Mouse (Mus musculus) lung, postnatal 0 days (tissue): ENCODE measurements at regions not wholly inside any gene's neighbourhood (a gene's known extent, or its start where the extent isn't known, plus 50 kb on each side); places are given as distances from the start of the nearest gene placed in this dataset.
A peak's percentile ranks its signal among the peaks of the same experiment; 100 is the strongest.

Source experiments
- CTCF ChIP-seq: IDR thresholded peaks from 2 replicates; pipeline ENCODE4 v1.5.1; 2016; ENCODE audit warnings: antibody characterized with exemption, mild to moderate bottlenecking
- EP300 ChIP-seq: IDR thresholded peaks from 2 replicates; pipeline ENCODE4 v1.6.1; 2016; ENCODE audit warnings: antibody characterized with exemption, mild to moderate bottlenecking, control low read depth

- TF ChIP-seq CTCF (no peak), EP300 (peak; percentile 95)
These were observed 197.6 kb upstream of the Arid2 start for GRCm38 (mm10) chr15:96089676-96090075.
